13 mouse cellular contexts compared by ENCODE assay signal in genomic region chr11:62486949-62487348, GRCm38 (mm10).
"Had no signal": no experiment of that assay in that cellular context is flagged by ENCODE, and none has a peak within 500 bp of the region (broad histone marks: within the 10 kb centered on the region; RNA-seq: fewer than 3 reads in every experiment).

No protein-coding gene starts in this region.

- H3K27ac ChIP-seq: kidney, embryonic 15.5 days; limb, embryonic 10.5 days; midbrain, embryonic 15.5 days; neural tube, embryonic 12.5 days had no signal

- H3K9me3 ChIP-seq: kidney, embryonic 15.5 days; limb, embryonic 10.5 days; midbrain, embryonic 15.5 days; neural tube, embryonic 12.5 days had no signal

- H3K9ac ChIP-seq: kidney, embryonic 15.5 days; midbrain, embryonic 15.5 days; neural tube, embryonic 12.5 days had no signal

- DNase-seq: kidney, adult 2 months; kidney, postnatal 14 days; layer of hippocampus, adult 9-11 months; lung, adult 18-20 months; lung, postnatal 36 days; right cerebral cortex, postnatal 14 days; thymus, postnatal 36 days had no signal

- H3K4me1 ChIP-seq: kidney, embryonic 15.5 days; midbrain, embryonic 15.5 days; neural tube, embryonic 12.5 days had no signal

- H3K4me3 ChIP-seq: kidney, embryonic 15.5 days; limb, embryonic 10.5 days; midbrain, embryonic 15.5 days; neural tube, embryonic 12.5 days had no signal

- H3K27me3 ChIP-seq: kidney, embryonic 15.5 days; midbrain, embryonic 15.5 days; neural tube, embryonic 12.5 days had no signal

- H3K4me2 ChIP-seq: kidney, embryonic 15.5 days; midbrain, embryonic 11.5 days; midbrain, embryonic 15.5 days; neural tube, embryonic 12.5 days had no signal

- H3K36me3 ChIP-seq: kidney, embryonic 15.5 days; limb, embryonic 10.5 days; midbrain, embryonic 15.5 days; neural tube, embryonic 12.5 days had no signal

- ATAC-seq: inflammation-experienced regulatory T-cells, adult 6 months; midbrain, embryonic 15.5 days had no signal
